Mouse (Mus musculus): ENCODE measurements at regions not wholly inside any gene's neighbourhood (a gene's known extent, or its start where the extent isn't known, plus 50 kb on each side); places are given as distances from the start of the nearest gene placed in this dataset.

- Histone ChIP-seq H3K4me3 (ENCODE audit: insufficient read depth, low read length) (no peak overlapping the region), H3K4me1 (ENCODE audit: control insufficient read depth, insufficient read depth, low read length) (peaks cover 7% of the 10 kb centered on the region; the same call in 1 of the 2 replicates), H3K27ac (ENCODE audit: insufficient read depth, low read depth, low read length) (no peak overlapping the region)
- TF ChIP-seq CTCF (IDR thresholded peaks at IDR 0.05; ENCODE audit: low read depth, low read length) (no peak), POLR2A (IDR thresholded peaks at IDR 0.05; ENCODE audit: borderline replicate concordance, low read depth, low read length) (no peak)
Measured at GRCm38 (mm10) chr7:111147593-111147992, 64.8 kb upstream of the Eif4g2 start.

GRCm38 (mm10) chr7:111146670-111147069, 63.8 kb upstream of the Eif4g2 start:
- TF ChIP-seq CTCF (IDR thresholded peaks at IDR 0.05; ENCODE audit: low read depth, low read length) (no peak), POLR2A (IDR thresholded peaks at IDR 0.05; ENCODE audit: borderline replicate concordance, low read depth, low read length) (no peak)
- Histone ChIP-seq H3K27ac (ENCODE audit: insufficient read depth, low read depth, low read length) (no peak overlapping the region), H3K4me1 (ENCODE audit: control insufficient read depth, insufficient read depth, low read length) (peaks cover 3% of the 10 kb centered on the region; the same call in 1 of the 2 replicates), H3K4me3 (ENCODE audit: insufficient read depth, low read length) (no peak overlapping the region)

DNA sequence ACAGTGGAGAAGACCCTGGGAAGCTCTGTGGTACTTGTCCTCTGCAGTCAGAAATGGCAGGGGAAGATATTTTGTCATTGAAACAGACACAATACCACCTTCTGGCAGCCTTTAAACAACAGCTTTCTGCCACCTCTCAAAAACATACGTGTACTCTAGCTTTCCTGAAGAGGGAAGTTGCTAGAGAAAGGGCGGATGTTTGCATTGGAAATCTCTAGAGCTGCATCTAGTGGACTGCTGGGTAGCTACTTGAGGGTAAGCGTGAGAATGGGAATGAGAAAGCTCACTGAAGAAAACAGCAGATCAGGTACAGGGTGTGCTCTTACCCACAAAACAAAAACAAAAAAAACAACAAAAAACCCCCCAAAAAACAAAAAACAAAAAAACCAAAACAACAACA, 61.4 kb upstream of the Eif4g2 start:
- TF ChIP-seq POLR2A (IDR thresholded peaks at IDR 0.05; ENCODE audit: borderline replicate concordance, low read depth, low read length), result no peak
- no peak for TF ChIP-seq CTCF (IDR thresholded peaks at IDR 0.05; ENCODE audit: low read depth, low read length)
- H3K4me3 ChIP-seq (ENCODE audit: insufficient read depth, low read length), result no peak overlapping the region
- peaks cover 3% of the 10 kb centered on the region; the same call in 1 of the 2 replicates for H3K4me1 ChIP-seq (ENCODE audit: control insufficient read depth, insufficient read depth, low read length)
- H3K27ac ChIP-seq (ENCODE audit: insufficient read depth, low read depth, low read length), result no peak overlapping the region

- TF ChIP-seq POLR2A (IDR thresholded peaks at IDR 0.05; ENCODE audit: borderline replicate concordance, low read depth, low read length), result no peak
- Histone ChIP-seq H3K4me1 (ENCODE audit: control insufficient read depth, insufficient read depth, low read length) (peaks cover 3% of the 10 kb centered on the region; the same call in 1 of the 2 replicates), H3K27ac (ENCODE audit: insufficient read depth, low read depth, low read length) (no peak overlapping the region), H3K4me3 (ENCODE audit: insufficient read depth, low read length) (no peak overlapping the region)
Measured at GRCm38 (mm10) chr7:111141285-111141965, 58.6 kb upstream of the Eif4g2 start.

- TF ChIP-seq POLR2A (IDR thresholded peaks at IDR 0.05; ENCODE audit: borderline replicate concordance, low read depth, low read length), result no peak
- TF ChIP-seq CTCF (IDR thresholded peaks at IDR 0.05; ENCODE audit: low read depth, low read length), result no peak
- Histone ChIP-seq H3K27ac (ENCODE audit: insufficient read depth, low read depth, low read length) (no peak overlapping the region), H3K4me1 (ENCODE audit: control insufficient read depth, insufficient read depth, low read length) (no peaks in the 10 kb centered on the region), H3K4me3 (ENCODE audit: insufficient read depth, low read length) (no peak overlapping the region)
Measured at GRCm38 (mm10) chr7:111138038-111138437, 55.2 kb upstream of the Eif4g2 start.

DNA sequence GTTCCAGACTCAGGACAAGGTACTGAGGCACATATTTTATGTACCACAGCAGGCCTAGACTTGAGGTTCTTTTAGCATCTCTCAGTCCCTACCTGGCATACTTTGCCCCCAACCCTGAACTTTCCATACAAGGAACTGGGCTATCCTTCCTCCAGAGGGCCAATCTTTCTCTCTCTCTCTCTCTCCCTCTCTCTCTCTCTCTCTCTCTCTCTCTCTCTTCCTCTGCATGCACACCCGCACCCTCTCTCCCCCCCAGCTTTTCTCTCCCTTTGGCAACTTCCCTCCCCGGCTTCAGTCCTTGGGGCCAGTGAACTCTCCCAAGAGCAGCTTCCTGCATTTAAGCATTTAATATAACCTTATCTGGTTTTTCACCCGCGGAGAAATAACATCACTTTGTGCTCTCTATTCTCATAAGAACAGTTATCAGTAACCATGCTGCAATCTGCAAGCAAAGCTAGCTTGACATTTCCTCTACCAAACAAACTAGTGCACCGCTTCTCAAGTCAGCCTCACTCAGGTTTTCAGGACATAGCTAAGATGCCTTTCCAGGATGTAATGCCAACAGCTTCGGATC, 53.3 kb upstream of the Eif4g2 start:
- H3K4me1 ChIP-seq (ENCODE audit: control insufficient read depth, insufficient read depth, low read length), result no peaks in the 10 kb centered on the region
- H3K4me3 ChIP-seq (ENCODE audit: insufficient read depth, low read length), result no peak overlapping the region
- no peak overlapping the region for H3K27ac ChIP-seq (ENCODE audit: insufficient read depth, low read depth, low read length)
- TF ChIP-seq POLR2A (IDR thresholded peaks at IDR 0.05; ENCODE audit: borderline replicate concordance, low read depth, low read length), result no peak
- TF ChIP-seq CTCF (IDR thresholded peaks at IDR 0.05; ENCODE audit: low read depth, low read length), result no peak

DNA sequence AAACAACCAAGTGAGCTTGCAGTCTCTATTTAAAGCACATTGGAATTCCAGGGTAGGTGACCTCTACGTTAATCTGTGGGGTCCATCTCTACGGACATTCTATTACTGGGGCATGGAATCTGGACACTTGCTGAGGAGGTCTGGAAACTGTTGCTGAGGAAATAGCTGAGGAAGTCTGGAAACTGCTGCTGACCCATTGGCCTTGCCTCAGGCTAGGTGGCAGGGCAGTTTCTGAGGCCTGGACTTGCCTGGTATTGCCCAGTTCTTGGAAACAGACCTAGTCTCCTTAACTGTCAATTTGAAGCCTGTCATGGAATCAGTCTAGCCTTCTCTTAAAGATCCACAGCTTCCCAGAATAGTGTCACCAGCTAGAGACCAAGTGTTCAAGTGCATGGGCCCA, 51.7 kb upstream of the Eif4g2 start:
- no peak for TF ChIP-seq POLR2A (IDR thresholded peaks at IDR 0.05; ENCODE audit: borderline replicate concordance, low read depth, low read length)
- TF ChIP-seq CTCF (IDR thresholded peaks at IDR 0.05; ENCODE audit: low read depth, low read length), result no peak
- Histone ChIP-seq H3K4me3 (ENCODE audit: insufficient read depth, low read length) (no peak overlapping the region), H3K27ac (ENCODE audit: insufficient read depth, low read depth, low read length) (no peak overlapping the region), H3K4me1 (ENCODE audit: control insufficient read depth, insufficient read depth, low read length) (no peaks in the 10 kb centered on the region)
